Mouse (Mus musculus) testis, adult 2 months (tissue): ENCODE results near the gene Slc38a6. TPM values are rescaled to one million over a fixed set of nuclear protein-coding genes. Genes with fewer than 3 reads are reported as not detected.

ENCODE experiments used
- H3K27ac ChIP-seq: fragments of 200-500 bp; 2 replicates; pipeline ENCODE4 v1.5.1; 2012; ENCODE audit warnings: low read depth, low read length; ENCODE audit not compliant: control insufficient read depth, insufficient read depth
- H3K27me3 ChIP-seq: fragments of 200-500 bp; 2 replicates; pipeline ENCODE4 v1.6.1; 2012; ENCODE audit warnings: mild to moderate bottlenecking, low read length, moderate library complexity; ENCODE audit not compliant: control insufficient read depth, insufficient read depth
- H3K36me3 ChIP-seq: fragments of 200-500 bp; 2 replicates; pipeline ENCODE4 v1.6.1; 2012; ENCODE audit warnings: mild to moderate bottlenecking, low read length; ENCODE audit not compliant: control insufficient read depth, insufficient read depth
- H3K4me1 ChIP-seq: fragments of 200-500 bp; 2 replicates; pipeline ENCODE4 v1.6.1; 2012; ENCODE audit warnings: low read length; ENCODE audit not compliant: control insufficient read depth, insufficient read depth
- H3K4me3 ChIP-seq: fragments of 200-500 bp; 2 replicates; pipeline ENCODE4 v1.5.1; 2012; ENCODE audit warnings: low read depth, mild to moderate bottlenecking, low read length, moderate library complexity, mixed read lengths; ENCODE audit not compliant: control insufficient read depth
- CTCF ChIP-seq: fragments of 200-500 bp; IDR thresholded peaks from 2 replicates; pipeline ENCODE4 v1.5.1; 2012; ENCODE audit warnings: low read depth, mild to moderate bottlenecking, inconsistent platforms, low read length, moderate library complexity; ENCODE audit not compliant: control insufficient read depth, insufficient read depth, insufficient replicate concordance
- POLR2A ChIP-seq: fragments of 200-500 bp; IDR thresholded peaks from 2 replicates; pipeline ENCODE4 v1.6.1; 2012; ENCODE audit warnings: low read depth, mild to moderate bottlenecking, inconsistent platforms, low read length, moderate library complexity; ENCODE audit not compliant: control insufficient read depth
- polyA plus RNA-seq: library from polyadenylated mRNA; depleted of rRNA; stranded (reverse); fragments of >200 nt; gene quantifications from 2 replicates; pipeline ENCODE4 v1.2.3, GENCODE M21; 2012

Gene Slc38a6
- polyA plus RNA-seq, 1 experiment, result 25.3 TPM

DNA sequence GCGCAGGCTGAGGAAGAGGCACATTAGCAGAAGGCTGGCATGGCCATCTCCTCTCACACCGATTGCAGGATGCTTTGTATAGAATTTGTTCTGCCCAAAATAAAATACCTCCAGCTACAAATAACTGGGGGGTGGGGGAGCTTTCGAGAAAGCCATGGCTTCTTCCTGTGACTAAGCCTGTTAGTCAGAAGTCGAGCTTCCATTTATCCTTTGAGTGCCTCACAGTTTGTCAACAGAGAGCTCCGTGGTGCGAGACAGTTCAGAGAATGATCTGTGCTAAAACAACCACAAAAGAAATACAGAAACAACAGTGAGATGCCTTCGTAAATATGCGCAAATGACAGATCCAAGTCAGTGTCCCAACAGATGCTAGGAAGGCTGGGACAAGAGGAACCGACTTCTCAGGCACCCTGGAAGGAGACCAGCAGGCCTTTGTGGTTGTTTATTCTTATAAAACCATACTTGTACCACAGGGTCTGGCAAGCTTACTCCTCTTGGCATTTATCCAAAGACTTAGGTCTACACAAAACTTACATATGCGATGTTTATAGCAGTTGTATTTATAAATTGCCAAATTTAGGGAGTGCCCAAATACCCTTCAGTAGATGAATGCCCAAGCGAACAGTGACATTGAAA is 9.0 kb downstream of the Slc38a6 start:
- TF ChIP-seq POLR2A, result no peak
- TF ChIP-seq CTCF, result no peak
- no peak overlapping the region for H3K27ac ChIP-seq
- H3K27me3 ChIP-seq, result no peaks in the 10 kb centered on the region
- H3K4me1 ChIP-seq, result no peaks in the 10 kb centered on the region
- H3K4me3 ChIP-seq, result no peak overlapping the region
- peaks cover 5% of the 10 kb centered on the region for H3K36me3 ChIP-seq

DNA sequence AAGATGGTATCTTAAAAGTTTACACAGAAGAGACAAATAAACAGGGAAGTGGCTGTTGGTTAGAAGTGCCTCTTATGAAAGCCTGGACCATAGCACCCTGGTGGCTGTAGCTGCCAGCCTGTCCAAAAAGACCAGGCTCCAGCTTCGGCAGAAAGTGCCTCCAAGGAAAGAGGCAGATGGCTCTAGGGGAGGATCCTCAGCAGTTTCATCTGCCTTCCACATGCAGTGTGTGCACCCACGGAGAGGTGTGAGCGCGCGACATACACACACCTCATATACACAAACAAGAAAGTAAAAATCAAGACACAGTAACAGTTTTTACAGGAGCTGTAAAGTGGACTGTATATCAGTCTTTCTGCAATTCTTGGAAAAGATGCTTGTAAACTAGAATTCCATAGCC is 12.0 kb downstream of the Slc38a6 start:
- peaks cover 4% of the 10 kb centered on the region for H3K36me3 ChIP-seq
- TF ChIP-seq CTCF, result no peak
- no peak for TF ChIP-seq POLR2A
- no peaks in the 10 kb centered on the region for H3K4me1 ChIP-seq
- no peaks in the 10 kb centered on the region for H3K27me3 ChIP-seq
- no peak overlapping the region for H3K4me3 ChIP-seq
- H3K27ac ChIP-seq, result no peak overlapping the region

DNA sequence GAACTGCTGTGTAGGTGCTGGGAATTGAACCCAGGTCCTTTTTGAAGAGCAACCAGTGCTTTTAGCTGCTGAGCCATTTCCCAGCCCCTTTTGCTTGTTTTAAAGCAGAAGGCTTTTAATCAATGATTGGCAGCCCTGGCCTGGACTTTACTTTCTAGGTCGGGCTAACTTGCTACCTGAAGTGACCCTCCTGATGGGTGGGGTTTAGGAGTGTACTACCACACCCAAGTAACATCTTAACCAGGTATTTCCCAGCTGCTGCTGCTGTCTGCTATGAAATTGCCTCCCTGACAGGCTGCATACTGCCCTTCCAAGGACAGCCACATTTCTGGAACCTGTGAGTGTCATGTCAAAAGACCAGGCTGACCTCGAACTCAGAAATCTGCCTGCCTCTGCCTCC is 14.0 kb downstream of the Slc38a6 start:
- no peaks in the 10 kb centered on the region for H3K4me1 ChIP-seq
- TF ChIP-seq POLR2A (no peak), CTCF (no peak)
- H3K4me3 ChIP-seq, result no peak overlapping the region
- H3K27me3 ChIP-seq, result no peaks in the 10 kb centered on the region
- no peaks in the 10 kb centered on the region; the same call in 1 of the 2 replicates for H3K36me3 ChIP-seq
- no peak overlapping the region for H3K27ac ChIP-seq

DNA sequence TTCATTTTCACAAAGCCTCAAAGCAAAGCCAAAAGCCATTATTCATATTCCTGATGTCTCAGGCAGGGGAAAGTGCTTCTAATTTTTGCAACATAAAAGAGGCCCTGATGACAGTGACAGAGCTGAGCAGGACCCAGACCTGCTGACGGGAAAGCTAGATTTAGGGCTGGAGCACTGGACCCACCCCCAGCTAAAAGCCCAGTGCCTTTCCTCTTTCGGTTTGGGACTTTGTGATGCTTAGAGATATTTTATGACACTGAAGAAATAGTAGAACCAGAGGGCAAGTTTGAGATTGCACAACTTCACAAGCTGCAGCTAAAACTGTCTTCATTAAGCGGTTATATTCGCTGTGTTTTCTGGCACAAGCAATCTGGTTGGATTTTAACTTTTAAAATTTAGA is 18.1 kb downstream of the Slc38a6 start:
- Histone ChIP-seq H3K4me3 (no peak overlapping the region), H3K4me1 (no peaks in the 10 kb centered on the region), H3K27ac (no peak overlapping the region), H3K36me3 (no peaks in the 10 kb centered on the region; the same call in 1 of the 2 replicates), H3K27me3 (no peaks in the 10 kb centered on the region)
- no peak for TF ChIP-seq CTCF

DNA sequence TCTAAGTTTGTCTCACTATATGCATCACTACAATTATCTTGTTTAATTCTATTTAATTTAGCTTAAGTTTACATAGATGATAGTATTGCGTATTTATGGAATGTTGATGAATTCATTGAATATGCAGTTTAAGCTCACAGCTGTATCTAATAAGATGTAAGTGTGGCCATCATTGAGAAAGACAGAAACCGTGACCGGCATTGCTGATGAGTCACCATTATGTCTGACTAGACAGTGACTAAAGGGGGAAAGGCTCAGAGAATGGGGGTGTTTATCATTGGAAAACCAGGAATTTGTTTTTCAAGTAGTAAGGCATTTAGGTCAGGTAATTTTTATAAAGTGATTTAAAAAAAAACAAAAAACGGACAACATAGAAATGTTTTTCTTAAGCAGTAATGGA is 21.2 kb downstream of the Slc38a6 start:
- no peak overlapping the region for H3K27ac ChIP-seq
- TF ChIP-seq POLR2A (no peak), CTCF (no peak)
- H3K4me3 ChIP-seq, result no peak overlapping the region

DNA sequence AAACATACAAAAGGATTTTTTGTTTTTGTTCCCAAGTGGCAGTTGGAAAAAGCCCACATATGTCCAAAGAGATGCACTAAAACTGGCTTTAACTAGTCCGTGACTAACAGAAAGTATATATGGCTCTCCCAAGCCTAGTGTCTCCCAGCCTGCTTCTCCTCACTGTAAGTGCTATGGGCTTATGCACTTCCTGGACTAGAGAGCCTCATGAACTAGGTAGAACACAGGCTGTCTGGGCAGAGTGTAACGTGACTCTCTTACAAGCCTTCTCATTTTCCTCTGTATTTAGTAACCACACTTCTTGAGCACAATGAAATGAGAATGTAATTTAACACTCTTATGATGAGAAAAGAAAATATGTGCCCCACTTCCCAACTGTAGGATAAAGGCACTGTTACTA is 22.1 kb downstream of the Slc38a6 start:
- no peak for TF ChIP-seq CTCF
- TF ChIP-seq POLR2A, result no peak
- Histone ChIP-seq H3K4me1 (no peaks in the 10 kb centered on the region), H3K36me3 (no peaks in the 10 kb centered on the region; the same call in 1 of the 2 replicates), H3K4me3 (no peak overlapping the region), H3K27me3 (no peaks in the 10 kb centered on the region), H3K27ac (no peak overlapping the region)

More for the DNA sequence above, 21.2 kb downstream of the Slc38a6 start:
- Histone ChIP-seq H3K27me3 (no peaks in the 10 kb centered on the region), H3K36me3 (no peaks in the 10 kb centered on the region; the same call in 1 of the 2 replicates), H3K4me1 (no peaks in the 10 kb centered on the region)

DNA sequence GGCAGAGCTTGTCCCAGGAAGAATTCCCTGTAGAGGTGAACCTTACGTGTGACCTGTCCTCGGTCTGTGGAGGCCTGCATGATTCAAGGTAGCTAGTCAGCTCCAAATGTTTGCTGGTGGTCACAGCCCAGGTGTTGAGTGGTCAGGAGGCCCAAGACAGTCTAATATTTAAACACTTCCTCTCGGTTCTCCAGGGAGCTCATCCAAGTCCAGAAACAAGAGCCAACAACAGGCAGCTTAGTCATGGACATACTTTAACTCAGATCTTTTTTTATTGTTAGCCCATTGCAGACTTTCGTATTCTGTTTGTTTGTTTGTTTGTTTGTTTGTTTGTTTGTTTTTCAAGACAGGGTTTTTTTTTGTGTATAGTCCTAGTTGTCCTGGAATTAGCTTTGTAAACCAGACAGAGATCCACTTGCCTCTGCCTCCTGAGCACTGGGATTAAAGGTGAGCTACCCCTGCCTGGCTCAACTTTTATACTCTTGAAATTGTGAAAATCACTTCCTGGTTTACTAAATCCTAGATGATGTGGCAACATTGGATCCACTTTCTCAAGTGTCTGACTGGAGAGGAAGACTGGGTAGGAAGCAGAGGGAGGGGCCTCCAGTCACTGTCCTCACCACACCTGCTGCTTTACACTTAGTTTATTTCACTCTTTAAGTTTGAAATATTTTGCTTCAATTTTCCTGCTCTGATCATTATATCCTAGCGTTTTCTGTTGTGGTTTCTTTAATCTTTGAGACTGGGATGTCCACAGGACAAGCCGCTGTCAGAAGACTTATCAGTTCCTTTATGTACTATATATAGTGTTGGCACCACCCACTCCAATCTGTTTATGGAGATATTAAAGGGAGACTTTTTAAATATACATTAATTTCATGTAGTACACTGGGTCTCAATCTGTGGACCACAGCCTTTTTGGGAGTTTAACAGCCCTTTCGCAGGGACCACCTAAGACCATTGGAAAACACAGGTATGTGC is 31.4 kb downstream of the Slc38a6 start:
- no peaks in the 10 kb centered on the region for H3K4me1 ChIP-seq
- TF ChIP-seq POLR2A (no peak), CTCF (no peak)
- no peak overlapping the region for H3K27ac ChIP-seq
- no peaks in the 10 kb centered on the region for H3K27me3 ChIP-seq
- no peak overlapping the region for H3K4me3 ChIP-seq
- no peaks in the 10 kb centered on the region for H3K36me3 ChIP-seq
